Comparison of ENCODE assay signal across 22 mouse cellular contexts in the genomic region with DNA sequence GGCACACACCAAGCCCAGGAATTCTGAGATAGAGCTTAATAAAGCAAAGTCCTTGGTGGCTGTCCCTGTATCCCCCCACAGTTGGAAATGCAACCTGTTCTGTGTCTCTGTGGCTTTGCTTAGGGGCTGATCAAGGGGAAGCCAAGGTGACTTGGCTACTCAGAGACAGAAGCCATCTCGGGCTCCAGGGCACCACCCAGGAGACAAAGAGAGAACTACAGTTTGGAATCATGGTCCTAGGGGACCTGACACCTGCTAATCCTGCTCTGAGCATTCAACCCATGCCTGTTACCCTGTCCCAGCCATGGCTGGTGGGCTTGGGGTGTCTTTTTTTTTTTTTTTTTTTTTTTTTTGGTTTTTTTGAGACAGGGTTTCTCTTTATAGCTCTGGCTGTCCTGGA. TPM values are rescaled to one million over a fixed set of nuclear protein-coding genes. Genes with fewer than 3 reads are reported as not detected.
A peak's percentile ranks its signal among the peaks of the same experiment; 100 is the strongest.
DNase-seq lines count a peak whose midpoint lies in the region; ATAC-seq and TF ChIP-seq lines count a peak whose summit lies in the region.
"Had no signal": no experiment of that assay in that cellular context is flagged by ENCODE, and none has a peak within 500 bp of the region (broad histone marks: within the 10 kb centered on the region; RNA-seq: fewer than 3 reads in every experiment).

No protein-coding gene starts in this region.

- peaks cover 35% of the 10 kb centered on the region for H3K4me1 ChIP-seq in megakaryocyte, embryonic 14.5 days
- H3K4me1 ChIP-seq in CH12.LX (ENCODE audit: control insufficient read depth in 1 of 2, insufficient read depth in 2 of 2) (no peaks in the 10 kb centered on the region), MEL (ENCODE audit: control insufficient read depth in 1 of 2, insufficient read depth in 2 of 2, low read length in 2 of 2) (no peaks in the 10 kb centered on the region)
- H3K4me1 ChIP-seq: embryonic facial prominence, embryonic 12.5 days; forebrain, embryonic 12.5 days; heart, embryonic 10.5 days had no signal

- TF ChIP-seq EP300 in CH12.LX (IDR thresholded peaks at IDR 0.05; ENCODE audit: low read length) = no peak
- TF ChIP-seq EP300 in MEL (IDR thresholded peaks at IDR 0.05; ENCODE audit: low read depth in 1 of 2, low read length in 2 of 2) = no peak

- no peak for ATAC-seq in megakaryocyte, adult 5-6 weeks (ENCODE audit: poor library complexity, severe bottlenecking)
- ATAC-seq in megakaryocyte-erythroid progenitor cell, adult 5-6 weeks (replicated peaks; ENCODE audit: low FRiP score, low TSS enrichment, poor library complexity, severe bottlenecking) = peak; percentile 59
- ATAC-seq: forebrain, embryonic 16.5 days; hindbrain, postnatal 0 days; Patski had no signal

- TF ChIP-seq RAD21 in CH12.LX (IDR thresholded peaks at IDR 0.05; ENCODE audit: low read depth, low read length) (no peak), MEL (IDR thresholded peaks at IDR 0.05; ENCODE audit: low read depth, low read length) (no peak; the same call in 1 of the 2 replicates)

- no peaks in the 10 kb centered on the region for H3K9me3 ChIP-seq in megakaryocyte, embryonic 14.5 days
- H3K9me3 ChIP-seq in CH12.LX (replicated peaks; ENCODE audit: low read length) (no peaks in the 10 kb centered on the region), MEL (replicated peaks; ENCODE audit: insufficient read depth, low read length) (no peaks in the 10 kb centered on the region)
- H3K9me3 ChIP-seq: embryonic facial prominence, embryonic 12.5 days; forebrain, embryonic 12.5 days; heart, embryonic 10.5 days; hindbrain, embryonic 13.5 days had no signal

- peak overlapping the region; percentile 39 for H3K4me3 ChIP-seq in megakaryocyte, embryonic 14.5 days (replicated peaks)
- H3K4me3 ChIP-seq in CH12.LX (replicated peaks in 1 of 3; ENCODE audit: low read depth in 2 of 3, low read length in 2 of 3, poor library complexity in 1 of 3) = no peak overlapping the region
- peak overlapping the region in 1 of 2 experiments; percentile 20; a peak in 1 of 4 replicates for H3K4me3 ChIP-seq in MEL (ENCODE audit: control insufficient read depth in 1 of 2, insufficient read depth in 1 of 2, low read depth in 2 of 2, low read length in 2 of 2)
- H3K4me3 ChIP-seq: embryonic facial prominence, embryonic 12.5 days; forebrain, embryonic 12.5 days; heart, embryonic 10.5 days; hindbrain, embryonic 13.5 days had no signal

- intact Hi-C loops in heart, postnatal 14 days (cut with DNase I) = loop anchor here (2.0 to 5.0 kb wide), 2 partner anchors 33 to 231 kb away; partner anchors contain the start of gene Ccdc177

- no peaks in the 10 kb centered on the region for H3K36me3 ChIP-seq in megakaryocyte, embryonic 14.5 days (replicated peaks; ENCODE audit: low read length)
- H3K36me3 ChIP-seq in CH12.LX (replicated peaks in 1 of 2; ENCODE audit: control insufficient read depth in 1 of 2, insufficient read depth in 1 of 2, low read length in 1 of 2) = no peaks in the 10 kb centered on the region
- no peaks in the 10 kb centered on the region for H3K36me3 ChIP-seq in MEL (ENCODE audit: control insufficient read depth in 1 of 2, insufficient read depth in 2 of 2, low read length in 2 of 2)
- H3K36me3 ChIP-seq: embryonic facial prominence, embryonic 12.5 days; forebrain, embryonic 12.5 days; heart, embryonic 10.5 days; hindbrain, embryonic 13.5 days had no signal

- no peak overlapping the region for H3K27ac ChIP-seq in CH12.LX (ENCODE audit: insufficient read depth, low read depth)
- no peak overlapping the region for H3K27ac ChIP-seq in MEL (ENCODE audit: control insufficient read depth, low read depth, low read length)
- H3K27ac ChIP-seq: embryonic facial prominence, embryonic 12.5 days; forebrain, embryonic 12.5 days; heart, embryonic 10.5 days; hindbrain, embryonic 13.5 days; hindbrain, postnatal 0 days had no signal

- H3K9ac ChIP-seq in CH12.LX (ENCODE audit: insufficient read depth, low read depth) (no peak overlapping the region), MEL (ENCODE audit: control insufficient read depth, low read depth, low read length, poor library complexity, severe bottlenecking) (no peak overlapping the region; the same call in 1 of the 2 replicates)
- H3K9ac ChIP-seq: embryonic facial prominence, embryonic 12.5 days; forebrain, embryonic 12.5 days; hindbrain, embryonic 13.5 days had no signal

- DNase-seq in CH12.LX (ENCODE audit: extremely low read depth) (peak; percentile 10), MEL (ENCODE audit: low read depth, low spot score) (peak; percentile 49)
- no peak for DNase-seq in cerebellum, adult 11 months
- no peak for DNase-seq in heart, postnatal 14 days
- no peak for DNase-seq in adrenal gland, postnatal 10 days
- DNase-seq: adrenal gland, postnatal 14 days; cerebellum, adult 2 months; gastrocnemius, postnatal 10 days; heart, adult 18-20 months had no signal

- TF ChIP-seq POLR2A in CH12.LX (IDR thresholded peaks at IDR 0.05; ENCODE audit: low read depth, low read length) = no peak
- no peak for TF ChIP-seq POLR2A in MEL (IDR thresholded peaks at IDR 0.05; ENCODE audit: control insufficient read depth in 1 of 2, insufficient read depth in 1 of 2, low read depth in 1 of 2, low read length in 2 of 2, poor library complexity in 1 of 2)

- in situ Hi-C loops in CH12.LX (cut with MboI; ENCODE audit: low pct_ligation_motif_present, low pct_unique_long_range_greater_than_20kb, low sequenced_read_pairs) = no loop called here

- H3K79me2 ChIP-seq in CH12.LX (replicated peaks; ENCODE audit: control insufficient read depth, extremely low read depth, insufficient read depth, poor library complexity, severe bottlenecking) (no peaks in the 10 kb centered on the region), MEL (ENCODE audit: control insufficient read depth, insufficient read depth, low read length, poor library complexity) (no peaks in the 10 kb centered on the region)

- TF ChIP-seq CTCF in CH12.LX (conservative IDR thresholded peaks at IDR 0.05 in 1 of 2, IDR thresholded peaks at IDR 0.05 in 1 of 2; ENCODE audit: low read depth in 2 of 2, low read length in 2 of 2) = peak in 1 of 2 experiments; percentile 9; a peak in 1 of 4 replicates
- peak in 1 of 3 experiments; percentile 34; a peak in 3 of 6 replicates for TF ChIP-seq CTCF in MEL (IDR thresholded peaks at IDR 0.05 in 2 of 3, conservative IDR thresholded peaks at IDR 0.05 in 1 of 3; ENCODE audit: control insufficient read depth in 1 of 3, insufficient read depth in 1 of 3, low read depth in 2 of 3, low read length in 3 of 3, poor library complexity in 1 of 3, severe bottlenecking in 1 of 3)

- dilution Hi-C loops in CH12.LX (cut with MboI; ENCODE audit: extremely low pct_ligation_motif_present, extremely low pct_unique_long_range_greater_than_20kb, low sequenced_read_pairs) = no loop called here

- peaks cover 13% of the 10 kb centered on the region for H3K27me3 ChIP-seq in megakaryocyte, embryonic 14.5 days (replicated peaks)
- peaks cover 46% of the 10 kb centered on the region for H3K27me3 ChIP-seq in CH12.LX (replicated peaks)
- H3K27me3 ChIP-seq in MEL (ENCODE audit: control insufficient read depth in 1 of 2, insufficient read depth in 2 of 2, low read length in 2 of 2) = no peaks in the 10 kb centered on the region
- H3K27me3 ChIP-seq: embryonic facial prominence, embryonic 12.5 days; Patski had no signal

- no peak overlapping the region for H3K4me2 ChIP-seq in CH12.LX (ENCODE audit: insufficient read depth, low read depth, poor library complexity, severe bottlenecking)
- H3K4me2 ChIP-seq: embryonic facial prominence, embryonic 12.5 days; forebrain, embryonic 12.5 days; hindbrain, embryonic 13.5 days had no signal

TF ChIP-seq in CH12.LX, 34 proteins besides CTCF, POLR2A, EP300 and RAD21:
- TF ChIP-seq SIN3A (IDR thresholded peaks at IDR 0.05; ENCODE audit: low read length) (no peak), UBTF (IDR thresholded peaks at IDR 0.05; ENCODE audit: low read depth, low read length) (no peak)

TF ChIP-seq in MEL, 35 proteins besides CTCF, POLR2A, EP300 and RAD21:
- TF ChIP-seq BHLHE40 (IDR thresholded peaks at IDR 0.05; ENCODE audit: borderline replicate concordance, low read depth, low read length) = no peak
- TF ChIP-seq TBP (IDR thresholded peaks at IDR 0.05; ENCODE audit: low read depth, low read length) = no peak
- TF ChIP-seq NRF1 (IDR thresholded peaks at IDR 0.05; ENCODE audit: insufficient read depth, low read depth, low read length, poor library complexity, severe bottlenecking) = no peak
- peak; percentile 34 for TF ChIP-seq SMC3 (IDR thresholded peaks at IDR 0.05; ENCODE audit: low read depth, low read length)

RNA-seq across cellular contexts. Expression of gene Ccdc177, which starts 32.3 kb away (rescaled TPM):
- polyA plus RNA-seq in megakaryocyte, embryonic 14.5 days (2012; ENCODE audit: insufficient read depth, low replicate concordance) = not detected in 2 replicates
- total RNA-seq in megakaryocyte, adult 5-6 weeks (2015) = not detected in 2 replicates
- not detected in 2 replicates for total RNA-seq in megakaryocyte, adult 5-6 weeks (2017)
- total RNA-seq in CH12.LX (2012; rRNA removed) (not detected in 2 replicates), CH12.LX (2014; rRNA removed) (not detected in 2 replicates), MEL (2012; rRNA removed) (not detected in 2 replicates)
- polyA plus RNA-seq in CH12.LX (2012; ENCODE audit: insufficient read length, low read depth) (not detected in 2 replicates), MEL (2012; ENCODE audit: insufficient read depth in 1 of 2, insufficient read length in 2 of 2, low read depth in 1 of 2, low replicate concordance in 2 of 2, missing spikeins in 1 of 2) (not detected)
- total RNA-seq in megakaryocyte-erythroid progenitor cell, adult 5-6 weeks (2014; fragmentation: Nextera tagmentation) = not detected in 2 replicates
- not detected in 2 replicates for total RNA-seq in megakaryocyte-erythroid progenitor cell, adult 5-6 weeks (2017)
- total RNA-seq in heart, postnatal 14 days (2021) = under 1 TPM in 1 of 2 experiments, not detected in 1; 0.07 TPM
- under 1 TPM; 0.06 to 0.12 TPM for total RNA-seq in adrenal gland, postnatal 10 days (2021)
- total RNA-seq: adrenal gland, postnatal 14 days; hematopoietic stem cell, adult 5-6 weeks had no signal
- polyA plus RNA-seq: C2C12; heart, embryonic 14.5 days had no signal

RNA-seq across cellular contexts. Expression of gene Plekhd1, which starts 35.8 kb away (rescaled TPM):
- polyA plus RNA-seq in megakaryocyte, embryonic 14.5 days (2012; ENCODE audit: insufficient read depth, low replicate concordance) = not detected in 2 replicates
- total RNA-seq in megakaryocyte, adult 5-6 weeks (2015) = not detected in 2 replicates
- not detected in 2 replicates for total RNA-seq in megakaryocyte, adult 5-6 weeks (2017)
- total RNA-seq in CH12.LX (2012; rRNA removed) (0.08 TPM in 1 of 2 replicates, not detected in the other), CH12.LX (2014; rRNA removed) (not detected in 2 replicates), MEL (2012; rRNA removed) (not detected in 2 replicates)
- polyA plus RNA-seq in CH12.LX (2012; ENCODE audit: insufficient read length, low read depth) (0.34 TPM in 1 of 2 replicates, not detected in the other), MEL (2012; ENCODE audit: insufficient read depth in 1 of 2, insufficient read length in 2 of 2, low read depth in 1 of 2, low replicate concordance in 2 of 2, missing spikeins in 1 of 2) (under 1 TPM in 1 of 2 experiments, not detected in 1; 0.04 TPM)
- total RNA-seq in megakaryocyte-erythroid progenitor cell, adult 5-6 weeks (2014; fragmentation: Nextera tagmentation) = 0.45 TPM in 1 of 2 replicates, not detected in the other
- not detected in 2 replicates for total RNA-seq in megakaryocyte-erythroid progenitor cell, adult 5-6 weeks (2017)
- under 1 TPM; 0.24 to 0.48 TPM for total RNA-seq in heart, postnatal 14 days (2021)
- total RNA-seq in adrenal gland, postnatal 10 days (2021) = under 1 TPM in 1 of 2 experiments, not detected in 1; 0.21 TPM
- total RNA-seq: adrenal gland, postnatal 14 days; hematopoietic stem cell, adult 5-6 weeks had no signal
- polyA plus RNA-seq: Patski had no signal

Comparison
In these comparisons a context has a peak if more than half of its experiments do, and no peak if none do; other contexts are left out.
1. DNase-seq: peak in CH12.LX (single experiment) and MEL (single experiment); none in cerebellum, adult 11 months (single experiment), heart, postnatal 14 days (0 of 2) and adrenal gland, postnatal 10 days (single experiment).